9 mouse cellular contexts compared by ENCODE assay signal in genomic region chr2:59746070-59746469, GRCm38 (mm10).
DNase-seq lines count a peak whose midpoint lies in the region; ATAC-seq and TF ChIP-seq lines count a peak whose summit lies in the region.
"Had no signal": no experiment of that assay in that cellular context is flagged by ENCODE, and none has a peak within 500 bp of the region (broad histone marks: within the 10 kb centered on the region; RNA-seq: fewer than 3 reads in every experiment).

No protein-coding gene starts in this region.

- TF ChIP-seq CTCF in intestine, postnatal 0 days (IDR thresholded peaks at IDR 0.05; ENCODE audit: low read depth), result no peak

- no peaks in the 10 kb centered on the region for H3K9me3 ChIP-seq in kidney, embryonic 15.5 days (replicated peaks)
- no peaks in the 10 kb centered on the region for H3K9me3 ChIP-seq in intestine, postnatal 0 days (ENCODE audit: control insufficient read depth)
- H3K9me3 ChIP-seq: midbrain, embryonic 10.5 days had no signal

- WGBS in kidney, embryonic 15.5 days, result 80% methylated on average over 9 of the region's 9 CpGs
- 65% methylated on average over 9 of the region's 9 CpGs for WGBS in intestine, postnatal 0 days

- DNase-seq in cerebellum, adult 11 months, result peak; percentile 28
- DNase-seq in cerebellum, postnatal 4 days (ENCODE audit: low spot score in 2 of 2), result no peak
- DNase-seq in kidney, adult 8-10 months, result no peak
- DNase-seq in R1 (ENCODE audit: low read depth, low spot score), result peak; percentile 66
- no peak for DNase-seq in frontal cortex, postnatal 25 days (ENCODE audit: low spot score in 2 of 2)
- DNase-seq in right cerebral cortex, adult 2 months (ENCODE audit: low spot score in 2 of 2), result no peak

- ATAC-seq in kidney, embryonic 15.5 days (replicated peaks; ENCODE audit: low FRiP score), result peak; percentile 8
- 0 out of 2 replicates have a peak, but pooled peaks have one; percentile 17 for ATAC-seq in intestine, postnatal 0 days

- no peak overlapping the region for H3K4me3 ChIP-seq in kidney, embryonic 15.5 days (replicated peaks)
- H3K4me3 ChIP-seq in intestine, postnatal 0 days (ENCODE audit: low read depth, low read length), result no peak overlapping the region
- H3K4me3 ChIP-seq: midbrain, embryonic 10.5 days had no signal

- no peak overlapping the region for H3K9ac ChIP-seq in kidney, embryonic 15.5 days
- H3K9ac ChIP-seq in intestine, postnatal 0 days (ENCODE audit: low read depth, low read length), result no peak overlapping the region

- no peaks in the 10 kb centered on the region for H3K27me3 ChIP-seq in kidney, embryonic 15.5 days
- no peaks in the 10 kb centered on the region for H3K27me3 ChIP-seq in intestine, postnatal 0 days (replicated peaks; ENCODE audit: control insufficient read depth, insufficient read depth, low read length)

- no peak overlapping the region for H3K4me2 ChIP-seq in kidney, embryonic 15.5 days
- H3K4me2 ChIP-seq in intestine, postnatal 0 days (replicated peaks; ENCODE audit: low read depth), result no peak overlapping the region

- peak overlapping the region; percentile 6; the same call in 1 of the 2 replicates for H3K27ac ChIP-seq in kidney, embryonic 15.5 days
- peak overlapping the region; percentile 88 for H3K27ac ChIP-seq in intestine, postnatal 0 days (ENCODE audit: low read depth, low read length)
- H3K27ac ChIP-seq: midbrain, embryonic 10.5 days had no signal

- peaks cover 9% of the 10 kb centered on the region for H3K36me3 ChIP-seq in kidney, embryonic 15.5 days
- H3K36me3 ChIP-seq in intestine, postnatal 0 days (ENCODE audit: control insufficient read depth, insufficient read depth), result peaks cover 5% of the 10 kb centered on the region; the same call in 1 of the 2 replicates
- H3K36me3 ChIP-seq: midbrain, embryonic 10.5 days had no signal

- peaks cover 47% of the 10 kb centered on the region for H3K4me1 ChIP-seq in kidney, embryonic 15.5 days
- peaks cover 15% of the 10 kb centered on the region for H3K4me1 ChIP-seq in intestine, postnatal 0 days (replicated peaks; ENCODE audit: control insufficient read depth, insufficient read depth, low read length)

Comparison
In these comparisons a context has a peak if more than half of its experiments do, and no peak if none do; other contexts are left out.
1. DNase-seq: peak in cerebellum, adult 11 months (single experiment) and R1 (single experiment); none in cerebellum, postnatal 4 days (0 of 2), kidney, adult 8-10 months (0 of 2), frontal cortex, postnatal 25 days (0 of 2) and right cerebral cortex, adult 2 months (0 of 2).